Mouse (Mus musculus): ENCODE results near the gene Selenon. TPM values are rescaled to one million over a fixed set of nuclear protein-coding genes. Genes with fewer than 3 reads are reported as not detected.

The Selenon gene
- total and polyA plus RNA-seq, 3 experiments = 0.27 to 1.0 (median 0.64) TPM

GRCm38 (mm10) chr4:134489986-134490665 is 61.8 kb downstream of the Selenon start:
- no peak overlapping the region for H3K9ac ChIP-seq (ENCODE audit: insufficient read depth, low read depth)
- no peaks in the 10 kb centered on the region for H3K36me3 ChIP-seq (replicated peaks in 1 of 2; ENCODE audit: control insufficient read depth in 1 of 2, insufficient read depth in 1 of 2, low read length in 1 of 2)
- no peak overlapping the region for H3K4me3 ChIP-seq (replicated peaks in 1 of 3; ENCODE audit: low read depth in 2 of 3, low read length in 2 of 3, poor library complexity in 1 of 3)
- in situ Hi-C loops (cut with MboI; ENCODE audit: low pct_ligation_motif_present, low pct_unique_long_range_greater_than_20kb, low sequenced_read_pairs) (loop anchor here (25.0 kb wide), 1 partner anchor 228 kb away; the partner anchor contains the start of gene Grrp1), dilution Hi-C loops (cut with MboI; ENCODE audit: extremely low pct_ligation_motif_present, extremely low pct_unique_long_range_greater_than_20kb, low sequenced_read_pairs) (no loop called here)
- TF ChIP-seq ZC3H11A (IDR thresholded peaks at IDR 0.05; ENCODE audit: low read depth, low read length) = no peak
- TF ChIP-seq RCOR1 (conservative IDR thresholded peaks at IDR 0.05; ENCODE audit: low read depth, low read length) = no peak
- TF ChIP-seq POLR2A (IDR thresholded peaks at IDR 0.05; ENCODE audit: low read depth, low read length) = no peak
- TF ChIP-seq SMC3 (IDR thresholded peaks at IDR 0.05; ENCODE audit: low read depth, low read length) = no peak
- TF ChIP-seq CTCF (conservative IDR thresholded peaks at IDR 0.05 in 1 of 2, IDR thresholded peaks at IDR 0.05 in 1 of 2; ENCODE audit: low read depth in 2 of 2, low read length in 2 of 2) = no peak
- no peak for TF ChIP-seq EP300 (IDR thresholded peaks at IDR 0.05; ENCODE audit: low read length)
- TF ChIP-seq ZMIZ1 (IDR thresholded peaks at IDR 0.05; ENCODE audit: low read depth, low read length) = no peak
- TF ChIP-seq TCF12 (IDR thresholded peaks at IDR 0.05; ENCODE audit: low read depth, low read length) = no peak
- no peak for TF ChIP-seq PAX5 (IDR thresholded peaks at IDR 0.05; ENCODE audit: low read length)
- TF ChIP-seq MAX (IDR thresholded peaks at IDR 0.05; ENCODE audit: low read length) = no peak
- no peak for TF ChIP-seq USF1 (IDR thresholded peaks at IDR 0.05; ENCODE audit: low read depth, low read length)
- no peak for TF ChIP-seq JUND (conservative IDR thresholded peaks at IDR 0.05; ENCODE audit: low read depth, low read length)
- no peak for TF ChIP-seq MAFK (IDR thresholded peaks at IDR 0.05; ENCODE audit: insufficient replicate concordance, low read length)
- no peak for TF ChIP-seq JUN (IDR thresholded peaks at IDR 0.05; ENCODE audit: insufficient read depth, low read depth, low read length)
- TF ChIP-seq HCFC1 (IDR thresholded peaks at IDR 0.05; ENCODE audit: low read depth, low read length) = no peak
- no peak for TF ChIP-seq TBP (conservative IDR thresholded peaks at IDR 0.05; ENCODE audit: low read depth, low read length)
- TF ChIP-seq KAT2A (IDR thresholded peaks at IDR 0.05; ENCODE audit: insufficient replicate concordance, low read length) = no peak
- no peak for TF ChIP-seq NRF1 (IDR thresholded peaks at IDR 0.05; ENCODE audit: low read depth, low read length)
- no peak overlapping the region for H3K27ac ChIP-seq (ENCODE audit: insufficient read depth, low read depth)
- peaks cover 28% of the 10 kb centered on the region for H3K27me3 ChIP-seq (replicated peaks)
- peaks cover 6% of the 10 kb centered on the region for H3K9me3 ChIP-seq (replicated peaks; ENCODE audit: low read length)
- DNase-seq (ENCODE audit: extremely low read depth) = no peak
- no peak overlapping the region for H3K4me2 ChIP-seq (ENCODE audit: insufficient read depth, low read depth, poor library complexity, severe bottlenecking)
- no peaks in the 10 kb centered on the region for H3K79me2 ChIP-seq (replicated peaks; ENCODE audit: control insufficient read depth, extremely low read depth, insufficient read depth, poor library complexity, severe bottlenecking)
- peaks cover 0 to 4% of the 10 kb centered on the region in 2 experiments; a peak in 1 of 4 replicates for H3K4me1 ChIP-seq (ENCODE audit: control insufficient read depth in 1 of 2, insufficient read depth in 2 of 2)

- peaks cover 6% of the 10 kb centered on the region for H3K9me3 ChIP-seq (replicated peaks; ENCODE audit: low read length)
- H3K4me2 ChIP-seq (ENCODE audit: insufficient read depth, low read depth, poor library complexity, severe bottlenecking) = no peak overlapping the region
- H3K4me3 ChIP-seq (replicated peaks in 1 of 3; ENCODE audit: low read depth in 2 of 3, low read length in 2 of 3, poor library complexity in 1 of 3) = no peak overlapping the region
- peaks cover 0 to 4% of the 10 kb centered on the region in 2 experiments; a peak in 1 of 4 replicates for H3K4me1 ChIP-seq (ENCODE audit: control insufficient read depth in 1 of 2, insufficient read depth in 2 of 2)
- no peaks in the 10 kb centered on the region for H3K79me2 ChIP-seq (replicated peaks; ENCODE audit: control insufficient read depth, extremely low read depth, insufficient read depth, poor library complexity, severe bottlenecking)
- no peak for DNase-seq (ENCODE audit: extremely low read depth)
- no peak overlapping the region for H3K9ac ChIP-seq (ENCODE audit: insufficient read depth, low read depth)
- H3K36me3 ChIP-seq (replicated peaks in 1 of 2; ENCODE audit: control insufficient read depth in 1 of 2, insufficient read depth in 1 of 2, low read length in 1 of 2) = no peaks in the 10 kb centered on the region
- in situ Hi-C loops (cut with MboI; ENCODE audit: low pct_ligation_motif_present, low pct_unique_long_range_greater_than_20kb, low sequenced_read_pairs) (loop anchor here (25.0 kb wide), 1 partner anchor 226 kb away; the partner anchor contains the start of gene Grrp1), dilution Hi-C loops (cut with MboI; ENCODE audit: extremely low pct_ligation_motif_present, extremely low pct_unique_long_range_greater_than_20kb, low sequenced_read_pairs) (no loop called here)
- TF ChIP-seq TCF12 (IDR thresholded peaks at IDR 0.05; ENCODE audit: low read depth, low read length) (no peak), TBP (conservative IDR thresholded peaks at IDR 0.05; ENCODE audit: low read depth, low read length) (no peak), JUND (conservative IDR thresholded peaks at IDR 0.05; ENCODE audit: low read depth, low read length) (no peak), GABPA (IDR thresholded peaks at IDR 0.05; ENCODE audit: insufficient replicate concordance, low read depth, low read length) (no peak), EP300 (IDR thresholded peaks at IDR 0.05; ENCODE audit: low read length) (no peak), MAX (IDR thresholded peaks at IDR 0.05; ENCODE audit: low read length) (no peak), CHD1 (IDR thresholded peaks at IDR 0.05; ENCODE audit: low read depth, low read length) (no peak), BHLHE40 (IDR thresholded peaks at IDR 0.05; ENCODE audit: low read depth, low read length) (no peak), ZKSCAN1 (IDR thresholded peaks at IDR 0.05; ENCODE audit: borderline replicate concordance, low read depth, low read length) (no peak), ZMIZ1 (IDR thresholded peaks at IDR 0.05; ENCODE audit: low read depth, low read length) (no peak), PAX5 (IDR thresholded peaks at IDR 0.05; ENCODE audit: low read length) (no peak), USF2 (conservative IDR thresholded peaks at IDR 0.05; ENCODE audit: low read depth, low read length) (no peak), MEF2A (IDR thresholded peaks at IDR 0.05; ENCODE audit: borderline replicate concordance, low read depth, low read length) (no peak), ZC3H11A (IDR thresholded peaks at IDR 0.05; ENCODE audit: low read depth, low read length) (no peak), NELFE (IDR thresholded peaks at IDR 0.05; ENCODE audit: low read depth, low read length) (no peak), SMC3 (IDR thresholded peaks at IDR 0.05; ENCODE audit: low read depth, low read length) (no peak), POLR2A (IDR thresholded peaks at IDR 0.05; ENCODE audit: low read depth, low read length) (no peak), POLR2AphosphoS2 (IDR thresholded peaks at IDR 0.05; ENCODE audit: low read depth, low read length) (no peak), KAT2A (IDR thresholded peaks at IDR 0.05; ENCODE audit: insufficient replicate concordance, low read length) (no peak)
- no peak overlapping the region for H3K27ac ChIP-seq (ENCODE audit: insufficient read depth, low read depth)
- H3K27me3 ChIP-seq (replicated peaks) = peaks cover 28% of the 10 kb centered on the region
Observed at GRCm38 (mm10) chr4:134488211-134488610, 63.8 kb downstream of the Selenon start.
